Mouse (Mus musculus): Measurements from ENCODE around the gene Atxn2. TPM values are rescaled to one million over a fixed set of nuclear protein-coding genes. Genes with fewer than 3 reads are reported as not detected.
"Not testable (repeated sequence)": the region's sequence is repeated elsewhere in the genome, so short reads cannot be mapped to it uniquely, and the experiment has no call there.

Gene Atxn2
- total RNA-seq, 2 experiments from 2014 or later, result 156 to 219 TPM

- DNase-seq, result no peak
These were observed 325 bp upstream of the Atxn2 start for GRCm38 (mm10) chr5:121710851-121711173.

- no peak for DNase-seq
These were observed 743 bp downstream of the Atxn2 start for GRCm38 (mm10) chr5:121711928-121712231.

GRCm38 (mm10) chr5:121712232-121712933 is 1.2 kb downstream of the Atxn2 start:
- peak; percentile 73 for DNase-seq

- DNase-seq, result peak; percentile 81
These were observed 1.9 kb downstream of the Atxn2 start for GRCm38 (mm10) chr5:121712934-121713538.

GRCm38 (mm10) chr5:121714331-121714730 is 3.2 kb downstream of the Atxn2 start:
- DNase-seq, result no peak

GRCm38 (mm10) chr5:121714928-121715327 is 3.8 kb downstream of the Atxn2 start:
- no peak for DNase-seq

GRCm38 (mm10) chr5:121718462-121718861 is 7.3 kb downstream of the Atxn2 start:
- no peak for DNase-seq

GRCm38 (mm10) chr5:121720888-121721585 is 9.9 kb downstream of the Atxn2 start:
- DNase-seq, result no peak

GRCm38 (mm10) chr5:121721841-121722240 is 10.7 kb downstream of the Atxn2 start:
- DNase-seq, result peak; percentile 39

GRCm38 (mm10) chr5:121724678-121725077 is 13.5 kb downstream of the Atxn2 start:
- no peak for DNase-seq

GRCm38 (mm10) chr5:121730057-121730456 is 18.9 kb downstream of the Atxn2 start:
- no peak for DNase-seq

- DNase-seq, result no peak
These were observed 25.5 kb downstream of the Atxn2 start for GRCm38 (mm10) chr5:121736641-121737040.

- DNase-seq, result not testable (repeated sequence)
These were observed 27.0 kb downstream of the Atxn2 start for GRCm38 (mm10) chr5:121738162-121738561.

GRCm38 (mm10) chr5:121738576-121739191 is 27.5 kb downstream of the Atxn2 start:
- no peak for DNase-seq

- no peak for DNase-seq
These were observed 29.4 kb downstream of the Atxn2 start for GRCm38 (mm10) chr5:121740516-121740915.

- DNase-seq, result no peak
These were observed 31.8 kb downstream of the Atxn2 start for GRCm38 (mm10) chr5:121742915-121743314.

GRCm38 (mm10) chr5:121747884-121748594 is 36.9 kb downstream of the Atxn2 start:
- DNase-seq, result not testable (repeated sequence)

- no peak for DNase-seq
These were observed 38.5 kb downstream of the Atxn2 start for GRCm38 (mm10) chr5:121749633-121750032.

GRCm38 (mm10) chr5:121757900-121758299 is 46.8 kb downstream of the Atxn2 start:
- DNase-seq, result no peak

GRCm38 (mm10) chr5:121758341-121758740 is 47.2 kb downstream of the Atxn2 start:
- no peak for DNase-seq

GRCm38 (mm10) chr5:121759921-121760320 is 48.8 kb downstream of the Atxn2 start:
- no peak for DNase-seq

GRCm38 (mm10) chr5:121761459-121761858 is 50.3 kb downstream of the Atxn2 start:
- DNase-seq, result no peak

GRCm38 (mm10) chr5:121762949-121763348 is 51.8 kb downstream of the Atxn2 start:
- DNase-seq, result no peak
